ENCODE assay signal across 8 mouse cellular contexts in genomic region chr13:107021461-107022265, GRCm38 (mm10). TPM values are rescaled to one million over a fixed set of nuclear protein-coding genes. Genes with fewer than 3 reads are reported as not detected.
A peak's percentile ranks its signal among the peaks of the same experiment; 100 is the strongest.
DNase-seq lines count a peak whose midpoint lies in the region; ATAC-seq and TF ChIP-seq lines count a peak whose summit lies in the region.

Gene Kif2a (minus strand): TSS chr13:107022126.

- TF ChIP-seq POLR2A in CH12.LX (IDR thresholded peaks at IDR 0.05; ENCODE audit: low read depth, low read length), result no peak
- no peak; the same call in 1 of the 2 replicates for TF ChIP-seq POLR2A in olfactory bulb, adult 2 months (IDR thresholded peaks at IDR 0.05; ENCODE audit: insufficient read depth, low read depth, low read length)
- no peak for TF ChIP-seq POLR2A in thymus, adult 2 months (IDR thresholded peaks at IDR 0.05; ENCODE audit: control insufficient read depth, extremely low read depth, insufficient read depth, low read length, poor library complexity)

- peak within 1 kb of the TSS; percentile 64 for H3K4me2 ChIP-seq in CH12.LX (ENCODE audit: insufficient read depth, low read depth, poor library complexity, severe bottlenecking)
- peak within 1 kb of the TSS; percentile 82 for H3K4me2 ChIP-seq in forebrain, embryonic 15.5 days (replicated peaks)
- peak within 1 kb of the TSS; percentile 82 for H3K4me2 ChIP-seq in lung, embryonic 14.5 days

- no peaks in the 10 kb centered on the region for H3K27me3 ChIP-seq in CH12.LX (replicated peaks)
- H3K27me3 ChIP-seq in forebrain, embryonic 15.5 days, result no peaks in the 10 kb centered on the region
- H3K27me3 ChIP-seq in lung, embryonic 14.5 days (ENCODE audit: insufficient read depth, low read length), result no peaks in the 10 kb centered on the region
- no peaks in the 10 kb centered on the region for H3K27me3 ChIP-seq in thymus, adult 2 months (ENCODE audit: control insufficient read depth, insufficient read depth, low read length)

- intact Hi-C loops in heart, postnatal 25 days (cut with DNase I), result loop anchor here (5.0 kb wide), 2 partner anchors 74 to 76 kb away; partner anchors contain the start of gene Dimt1

- no peak for TF ChIP-seq CTCF in CH12.LX (conservative IDR thresholded peaks at IDR 0.05 in 1 of 2, IDR thresholded peaks at IDR 0.05 in 1 of 2; ENCODE audit: low read depth in 2 of 2, low read length in 2 of 2)
- peak; percentile 45 for TF ChIP-seq CTCF in layer of hippocampus, adult 2 months (conservative IDR thresholded peaks at IDR 0.05)
- no peak for TF ChIP-seq CTCF in lung, embryonic 14.5 days (IDR thresholded peaks at IDR 0.05; ENCODE audit: low read depth)
- TF ChIP-seq CTCF in olfactory bulb, adult 2 months (IDR thresholded peaks at IDR 0.05; ENCODE audit: insufficient read depth, low read depth, low read length), result no peak; the same call in 1 of the 2 replicates
- TF ChIP-seq CTCF in thymus, adult 2 months (IDR thresholded peaks at IDR 0.05; ENCODE audit: borderline replicate concordance, control insufficient read depth, extremely low read depth, insufficient read depth, low read length, poor library complexity), result no peak

- no peak for TF ChIP-seq EP300 in CH12.LX (IDR thresholded peaks at IDR 0.05; ENCODE audit: low read length)

- peaks cover 5% of the 10 kb centered on the region for H3K9me3 ChIP-seq in CH12.LX (replicated peaks; ENCODE audit: low read length)
- H3K9me3 ChIP-seq in forebrain, embryonic 15.5 days, result no peaks in the 10 kb centered on the region
- H3K9me3 ChIP-seq in lung, embryonic 14.5 days (ENCODE audit: low read depth, low read length), result no peaks in the 10 kb centered on the region

- H3K4me1 ChIP-seq in CH12.LX (ENCODE audit: control insufficient read depth in 1 of 2, insufficient read depth in 2 of 2), result peaks cover 0 to 50% of the 10 kb centered on the region in 2 experiments; a peak in 2 of 4 replicates
- H3K4me1 ChIP-seq in forebrain, embryonic 15.5 days, result peaks cover 30% of the 10 kb centered on the region
- no peaks in the 10 kb centered on the region for H3K4me1 ChIP-seq in lung, embryonic 14.5 days (ENCODE audit: insufficient read depth)
- H3K4me1 ChIP-seq in olfactory bulb, adult 2 months (ENCODE audit: control insufficient read depth, insufficient read depth, low read length), result peaks cover 8% of the 10 kb centered on the region
- H3K4me1 ChIP-seq in thymus, adult 2 months (replicated peaks; ENCODE audit: control insufficient read depth, insufficient read depth, low read length), result peaks cover 9% of the 10 kb centered on the region; the same call in 1 of the 2 replicates

- dilution Hi-C loops in CH12.LX (cut with MboI; ENCODE audit: extremely low pct_ligation_motif_present, extremely low pct_unique_long_range_greater_than_20kb, low sequenced_read_pairs), result no loop called here

- in situ Hi-C loops in CH12.LX (cut with MboI; ENCODE audit: low pct_ligation_motif_present, low pct_unique_long_range_greater_than_20kb, low sequenced_read_pairs), result no loop called here

- H3K27ac ChIP-seq in CH12.LX (ENCODE audit: insufficient read depth, low read depth), result peak within 1 kb of the TSS; percentile 85
- peak within 1 kb of the TSS; percentile 95 for H3K27ac ChIP-seq in forebrain, embryonic 15.5 days (replicated peaks)
- H3K27ac ChIP-seq in layer of hippocampus, adult 2 months, result peak within 1 kb of the TSS; percentile 96
- H3K27ac ChIP-seq in lung, embryonic 14.5 days (ENCODE audit: low read depth), result peak within 1 kb of the TSS; percentile 96
- peak within 1 kb of the TSS; percentile 91 for H3K27ac ChIP-seq in olfactory bulb, adult 2 months (ENCODE audit: insufficient read depth, low read depth, low read length)
- peak within 1 kb of the TSS; percentile 67 for H3K27ac ChIP-seq in thymus, adult 2 months (ENCODE audit: control insufficient read depth, insufficient read depth, low read length)

- peaks cover 36% of the 10 kb centered on the region for H3K79me2 ChIP-seq in CH12.LX (replicated peaks; ENCODE audit: control insufficient read depth, extremely low read depth, insufficient read depth, poor library complexity, severe bottlenecking)

- peak within 1 kb of the TSS; percentile 94 for H3K9ac ChIP-seq in CH12.LX (ENCODE audit: insufficient read depth, low read depth)
- H3K9ac ChIP-seq in forebrain, embryonic 15.5 days (replicated peaks), result peak within 1 kb of the TSS; percentile 93
- H3K9ac ChIP-seq in lung, embryonic 14.5 days, result peak within 1 kb of the TSS; percentile 91

- TF ChIP-seq RAD21 in CH12.LX (IDR thresholded peaks at IDR 0.05; ENCODE audit: low read depth, low read length), result no peak

- under 1% methylated on average over 72 of the region's 87 CpGs for WGBS in forebrain, embryonic 15.5 days
- under 1% methylated on average over 69 of the region's 87 CpGs for WGBS in lung, embryonic 14.5 days
- WGBS in olfactory bulb, adult 2 months, result 9% methylated on average over 87 of the region's 87 CpGs
- WGBS in thymus, adult 2 months, result under 1% methylated on average over 79 of the region's 87 CpGs

- peak; percentile 42 for DNase-seq in CH12.LX (ENCODE audit: extremely low read depth)
- DNase-seq in cerebellum, adult 11 months, result peak; percentile 59
- DNase-seq in heart, postnatal 25 days (ENCODE audit: low spot score), result peak; percentile 7
- DNase-seq in layer of hippocampus, adult 2 months (ENCODE audit: low spot score in 2 of 2), result peak; percentile 8 to 26
- DNase-seq in lung, embryonic 14.5 days, result peak; percentile 72
- peak; percentile 55 for DNase-seq in thymus, adult 2 months

- H3K36me3 ChIP-seq in CH12.LX (replicated peaks in 1 of 2; ENCODE audit: control insufficient read depth in 1 of 2, insufficient read depth in 1 of 2, low read length in 1 of 2), result peaks cover 7 to 21% of the 10 kb centered on the region in 2 experiments
- no peaks in the 10 kb centered on the region for H3K36me3 ChIP-seq in forebrain, embryonic 15.5 days
- H3K36me3 ChIP-seq in lung, embryonic 14.5 days (ENCODE audit: insufficient read depth), result no peaks in the 10 kb centered on the region
- H3K36me3 ChIP-seq in thymus, adult 2 months (ENCODE audit: control insufficient read depth, insufficient read depth, low read length), result no peaks in the 10 kb centered on the region

- H3K4me3 ChIP-seq in CH12.LX (replicated peaks in 1 of 3; ENCODE audit: low read depth in 2 of 3, low read length in 2 of 3, poor library complexity in 1 of 3), result peak within 1 kb of the TSS; percentile 76 to 99 (median 76)
- H3K4me3 ChIP-seq in forebrain, embryonic 15.5 days, result peak within 1 kb of the TSS; percentile 86
- peak within 1 kb of the TSS; percentile 91 for H3K4me3 ChIP-seq in layer of hippocampus, adult 2 months
- peak within 1 kb of the TSS; percentile 94 for H3K4me3 ChIP-seq in lung, embryonic 14.5 days (ENCODE audit: low read depth, low read length)
- peak within 1 kb of the TSS; percentile 76 for H3K4me3 ChIP-seq in olfactory bulb, adult 2 months (ENCODE audit: insufficient read depth, low read depth, low read length)
- H3K4me3 ChIP-seq in thymus, adult 2 months (ENCODE audit: control insufficient read depth, insufficient read depth, low read length), result peak within 1 kb of the TSS; percentile 93

- ATAC-seq in forebrain, embryonic 15.5 days (replicated peaks), result peak; percentile 59
- peak; percentile 66 for ATAC-seq in lung, embryonic 14.5 days (ENCODE audit: insufficient read depth)

TF ChIP-seq in CH12.LX, 34 proteins besides CTCF, POLR2A, EP300 and RAD21:
- TF ChIP-seq E2F4 (IDR thresholded peaks at IDR 0.05; ENCODE audit: insufficient replicate concordance, low read depth, low read length) (no peak), IRF4 (IDR thresholded peaks at IDR 0.05; ENCODE audit: low read depth, low read length) (no peak), ZC3H11A (IDR thresholded peaks at IDR 0.05; ENCODE audit: low read depth, low read length) (no peak), TBP (conservative IDR thresholded peaks at IDR 0.05; ENCODE audit: low read depth, low read length) (no peak), GABPA (IDR thresholded peaks at IDR 0.05; ENCODE audit: insufficient replicate concordance, low read depth, low read length) (no peak), JUND (conservative IDR thresholded peaks at IDR 0.05; ENCODE audit: low read depth, low read length) (no peak), HCFC1 (IDR thresholded peaks at IDR 0.05; ENCODE audit: low read depth, low read length) (peak; percentile 27; the same call in 1 of the 2 replicates), MYC (IDR thresholded peaks at IDR 0.05; ENCODE audit: low read depth, low read length) (0 out of 2 replicates have a peak, but pooled peaks have one; percentile 30), USF1 (IDR thresholded peaks at IDR 0.05; ENCODE audit: low read depth, low read length) (no peak), SIN3A (IDR thresholded peaks at IDR 0.05; ENCODE audit: low read length) (peak; percentile 63; the same call in 1 of the 2 replicates), BHLHE40 (IDR thresholded peaks at IDR 0.05; ENCODE audit: low read depth, low read length) (no peak)
TF ChIP-seq in CH12.LX: peak in this region for 3.

RNA-seq across cellular contexts. Expression of gene Kif2a, which starts in this region (rescaled TPM):
- 16.3 and 19.7 TPM in 2 replicates for total RNA-seq in CH12.LX (2012; rRNA removed)
- total RNA-seq in CH12.LX (2014; rRNA removed), result 17.3 and 21.1 TPM in 2 replicates
- polyA plus RNA-seq in CH12.LX (2012; ENCODE audit: insufficient read length, low read depth), result 85.5 and 99.3 TPM in 2 replicates
- 48.9 and 54.8 TPM in 2 replicates for polyA plus RNA-seq in forebrain, embryonic 15.5 days (2015; fragmentation: Nextera tagmentation; extraction: Ambion mirVana)
- total RNA-seq in heart, postnatal 25 days (2021), result 10 to 100 TPM; 32.4 to 35.8 TPM
- total RNA-seq in layer of hippocampus, adult 2 months (2021), result 100 to 1,000 TPM; 117 to 120 TPM
- 27.2 and 29.1 TPM in 2 replicates for polyA plus RNA-seq in lung, embryonic 14.5 days (2014; fragmentation: Nextera tagmentation; extraction: Ambion mirVana)
- 396 and 758 TPM in 2 replicates for polyA plus RNA-seq in olfactory bulb, adult 2 months (2012; ENCODE audit: insufficient read depth, insufficient read length, low replicate concordance, missing spikeins)
- 3.7 and 4.5 TPM in 2 replicates for polyA plus RNA-seq in thymus, adult 2 months (2012; rRNA removed)

Comparison
In these comparisons a context has a peak if more than half of its experiments do, and no peak if none do; other contexts are left out.
1. Peak in every context shown above with its lines: DNase-seq, ATAC-seq, H3K4me3 ChIP-seq and H3K27ac ChIP-seq.
2. DNase-seq: peak in every context shown above with its lines; median percentile 72 in lung, embryonic 14.5 days; 59 in cerebellum, adult 11 months; 55 in thymus, adult 2 months; 42 in CH12.LX; 17 in layer of hippocampus, adult 2 months; 7 in heart, postnatal 25 days.